Mouse (Mus musculus) left cerebral cortex, adult 8-10 months (tissue): ENCODE measurements around the gene Cmtr2. TPM values are rescaled to one million over a fixed set of nuclear protein-coding genes. Genes with fewer than 3 reads are reported as not detected.
A peak's percentile ranks its signal among the peaks of the same experiment; 100 is the strongest.

ENCODE experiments used
- DNase-seq, 2 experiments: peaks; one replicate each; pipeline ENCODE4 v3.0.0; 2022; ENCODE audit warnings: low spot score in 2 of 2
- total RNA-seq, 4 experiments: library from RNA; stranded (reverse); gene quantifications; 2 replicates each; pipeline ENCODE4 v1.2.4; 2022

Cmtr2 gene
- total RNA-seq: 1 to 10 TPM; 4.7 to 7.3 (median 5.8) TPM

GRCm38 (mm10) chr8:110215365-110215764, at the start of gene Cmtr2:
Gene Cmtr2 (plus strand): TSS chr8:110215665.
- DNase-seq: no peak

- DNase-seq: no peak
Observed at GRCm38 (mm10) chr8:110166270-110166669, 49.2 kb upstream of the Cmtr2 start.

GRCm38 (mm10) chr8:110168046-110168445, 47.4 kb upstream of the Cmtr2 start, which contains the start of gene Calb2:
Gene Calb2 (minus strand): TSS chr8:110168210.
- peak; percentile 14 to 37 for DNase-seq

GRCm38 (mm10) chr8:110172161-110172560, 43.3 kb upstream of the Cmtr2 start:
- DNase-seq: no peak

GRCm38 (mm10) chr8:110174826-110175225, 40.6 kb upstream of the Cmtr2 start:
- no peak for DNase-seq

- DNase-seq: peak in 1 of 2 experiments; percentile 20
Observed at GRCm38 (mm10) chr8:110177359-110178155, 37.9 kb upstream of the Cmtr2 start.

- no peak for DNase-seq
Observed at GRCm38 (mm10) chr8:110182735-110183367, 32.6 kb upstream of the Cmtr2 start.

- no peak for DNase-seq
Observed at GRCm38 (mm10) chr8:110183748-110184147, 31.7 kb upstream of the Cmtr2 start.

- no peak for DNase-seq
Observed at GRCm38 (mm10) chr8:110185538-110185937, 29.9 kb upstream of the Cmtr2 start.

GRCm38 (mm10) chr8:110188961-110189750, 26.3 kb upstream of the Cmtr2 start:
- no peak for DNase-seq

GRCm38 (mm10) chr8:110196678-110197077, 18.8 kb upstream of the Cmtr2 start:
- DNase-seq: no peak

GRCm38 (mm10) chr8:110201806-110202205, 13.7 kb upstream of the Cmtr2 start:
- DNase-seq: no peak

- DNase-seq: no peak
Observed at GRCm38 (mm10) chr8:110216253-110216652, 788 bp downstream of the Cmtr2 start.

GRCm38 (mm10) chr8:110217198-110217597, 1.7 kb downstream of the Cmtr2 start:
- peak in 1 of 2 experiments; percentile 11 for DNase-seq

GRCm38 (mm10) chr8:110217681-110218131, 2.2 kb downstream of the Cmtr2 start:
- peak; percentile 96 to 100 for DNase-seq

GRCm38 (mm10) chr8:110218511-110218910, 3.0 kb downstream of the Cmtr2 start:
- DNase-seq: no peak

GRCm38 (mm10) chr8:110220936-110221335, 5.5 kb downstream of the Cmtr2 start:
- DNase-seq: no peak

- no peak for DNase-seq
Observed at GRCm38 (mm10) chr8:110230803-110231202, 15.3 kb downstream of the Cmtr2 start.

GRCm38 (mm10) chr8:110242278-110243177, 27.1 kb downstream of the Cmtr2 start:
- no peak for DNase-seq

GRCm38 (mm10) chr8:110244566-110244965, 29.1 kb downstream of the Cmtr2 start:
- no peak for DNase-seq

GRCm38 (mm10) chr8:110247238-110247637, 31.8 kb downstream of the Cmtr2 start:
- no peak for DNase-seq
